Mouse (Mus musculus) CD4-positive helper T cell, adult 2 months (primary cell): ENCODE results near the gene Prrt2.

ENCODE experiments used
- DNase-seq: peaks from one replicate; pipeline ENCODE4 v3.0.0-alpha.2; 2012; ENCODE audit warnings: low read depth, missing footprints, low spot score

Prrt2 gene

GRCm38 (mm10) chr7:127020901-127021562 lies at the start of gene Prrt2, which contains the start of gene Gm42742:
Prrt2 (minus strand) TSS chr7:127021211.
Gm42742 (minus strand) TSS chr7:127021097.
- peak; percentile 77 for DNase-seq

- DNase-seq: no peak
Observed at GRCm38 (mm10) chr7:127066317-127066716, 45.3 kb upstream of the Prrt2 start.

GRCm38 (mm10) chr7:127065538-127065937 lies 44.5 kb upstream of the Prrt2 start:
- no peak for DNase-seq

- DNase-seq: peak; percentile 31
Observed at GRCm38 (mm10) chr7:127055026-127055585, 34.1 kb upstream of the Prrt2 start.

- peak; percentile 87 for DNase-seq
Observed at GRCm38 (mm10) chr7:127041851-127042672, 21.1 kb upstream of the Prrt2 start, which contains the start of gene Kif22. Kif22 (minus strand) TSS chr7:127042471.

GRCm38 (mm10) chr7:127031244-127031643 lies 10.2 kb upstream of the Prrt2 start:
- DNase-seq: peak; percentile 49

- no peak for DNase-seq
Observed at GRCm38 (mm10) chr7:127030172-127030571, 9.2 kb upstream of the Prrt2 start.

GRCm38 (mm10) chr7:127027885-127028284 lies 6.9 kb upstream of the Prrt2 start:
- no peak for DNase-seq

GRCm38 (mm10) chr7:127026984-127027726 lies 6.1 kb upstream of the Prrt2 start, which contains the start of gene Maz:
Maz (minus strand) TSS chr7:127027037.
- DNase-seq: peak; percentile 100

GRCm38 (mm10) chr7:127026616-127026983 lies 5.6 kb upstream of the Prrt2 start:
- no peak for DNase-seq

GRCm38 (mm10) chr7:127026161-127026600 lies 5.2 kb upstream of the Prrt2 start:
- DNase-seq: peak; percentile 80

GRCm38 (mm10) chr7:127025556-127026160 lies 4.6 kb upstream of the Prrt2 start:
- DNase-seq: peak; percentile 76

GRCm38 (mm10) chr7:127024755-127025555 lies 3.9 kb upstream of the Prrt2 start:
- DNase-seq: peak; percentile 88

GRCm38 (mm10) chr7:127023896-127024690 lies 3.1 kb upstream of the Prrt2 start:
- peak; percentile 79 for DNase-seq

GRCm38 (mm10) chr7:127023272-127023691 lies 2.3 kb upstream of the Prrt2 start:
- DNase-seq: no peak

GRCm38 (mm10) chr7:127022528-127023271 lies 1.7 kb upstream of the Prrt2 start:
- DNase-seq: no peak

- DNase-seq: no peak
Observed at GRCm38 (mm10) chr7:127021563-127022527, 834 bp upstream of the Prrt2 start.

GRCm38 (mm10) chr7:127020491-127020890 lies 520 bp downstream of the Prrt2 start:
- no peak for DNase-seq
